Mouse (Mus musculus) neural tube, embryonic 15.5 days (tissue): ENCODE measurements around the gene Nktr. TPM values are rescaled to one million over a fixed set of nuclear protein-coding genes. Genes with fewer than 3 reads are reported as not detected.

ENCODE experiments used
- ATAC-seq: fragments of 200-750 bp; cut with Nextera tagmentation; 2 replicates; pipeline ENCODE4 v1.8.0; 2017; ENCODE audit warnings: mild to moderate bottlenecking, moderate TSS enrichment, moderate library complexity; ENCODE audit not compliant: low FRiP score
- H3K27ac ChIP-seq: fragments of 300-500 bp; sonication (generic); replicated peaks from 2 replicates; pipeline ENCODE4 v1.5.1; 2015; ENCODE audit warnings: mild to moderate bottlenecking, inconsistent platforms
- H3K27me3 ChIP-seq: fragments of 300-500 bp; sonication (generic); replicated peaks from 2 replicates; pipeline ENCODE4 v1.6.1; 2015; ENCODE audit warnings: inconsistent platforms
- H3K36me3 ChIP-seq: fragments of 300-500 bp; sonication (generic); 2 replicates; pipeline ENCODE4 v1.6.1; 2015; ENCODE audit warnings: inconsistent platforms
- H3K4me1 ChIP-seq: fragments of 300-500 bp; sonication (generic); 2 replicates; pipeline ENCODE4 v1.6.1; 2015; ENCODE audit warnings: inconsistent platforms
- H3K4me2 ChIP-seq: fragments of 300-500 bp; sonication (generic); 2 replicates; pipeline ENCODE4 v1.6.1; 2015; ENCODE audit warnings: inconsistent platforms, mild to moderate bottlenecking, moderate library complexity
- H3K4me3 ChIP-seq: fragments of 300-500 bp; sonication (generic); replicated peaks from 2 replicates; pipeline ENCODE4 v1.5.1; 2015; ENCODE audit warnings: mild to moderate bottlenecking, inconsistent platforms
- H3K9ac ChIP-seq: fragments of 300-500 bp; sonication (generic); replicated peaks from 2 replicates; pipeline ENCODE4 v1.6.1; 2015; ENCODE audit warnings: mild to moderate bottlenecking, inconsistent platforms
- H3K9me3 ChIP-seq: fragments of 300-500 bp; sonication (generic); replicated peaks from 2 replicates; pipeline ENCODE4 v1.6.1; 2016; ENCODE audit warnings: inconsistent platforms
- WGBS: fragments of 180-500 bp; shearing (Covaris S2); methylation state at CpG from one replicate; pipeline ENCODE4 v1.1.7; 2015; ENCODE audit warnings: mixed read lengths; 5-methylcytosine and 5-hydroxymethylcytosine counted together
- polyA plus RNA-seq: library from polyadenylated mRNA; unstranded; fragments of >200 nt; fragmentation: Nextera tagmentation; extraction: Ambion mirVana; gene quantifications from 2 replicates; pipeline ENCODE4 v1.2.1, GENCODE M21; 2015

Gene Nktr
- polyA plus RNA-seq, 1 experiment from 2014 or later = 52.8 TPM

- no peaks in the 10 kb centered on the region for H3K9me3 ChIP-seq
- ATAC-seq = no peak
- H3K27me3 ChIP-seq = no peaks in the 10 kb centered on the region
- H3K4me2 ChIP-seq = no peak overlapping the region
- H3K27ac ChIP-seq = no peak overlapping the region
- whole genome bisulfite sequencing = 84% methylated on average over 19 of the region's 19 CpGs
- H3K36me3 ChIP-seq = peaks cover 62% of the 10 kb centered on the region
- H3K9ac ChIP-seq = no peak overlapping the region
- H3K4me3 ChIP-seq = no peak overlapping the region
- peaks cover 38% of the 10 kb centered on the region for H3K4me1 ChIP-seq
Measured at GRCm38 (mm10) chr9:121763716-121764115, 44.7 kb downstream of the Nktr start.

GRCm38 (mm10) chr9:121765166-121765855 lies 46.3 kb downstream of the Nktr start:
- no peak overlapping the region for H3K27ac ChIP-seq
- peaks cover 65% of the 10 kb centered on the region for H3K36me3 ChIP-seq
- H3K9ac ChIP-seq = no peak overlapping the region
- H3K27me3 ChIP-seq = no peaks in the 10 kb centered on the region
- whole genome bisulfite sequencing = 83% methylated on average over 16 of the region's 16 CpGs
- no peak overlapping the region for H3K4me3 ChIP-seq
- H3K4me2 ChIP-seq = no peak overlapping the region
- no peak for ATAC-seq
- peaks cover 35% of the 10 kb centered on the region for H3K4me1 ChIP-seq
- no peaks in the 10 kb centered on the region for H3K9me3 ChIP-seq

- ATAC-seq = no peak
- H3K27me3 ChIP-seq = peaks cover 21% of the 10 kb centered on the region
- no peaks in the 10 kb centered on the region for H3K4me1 ChIP-seq
- no peaks in the 10 kb centered on the region for H3K9me3 ChIP-seq
- H3K4me2 ChIP-seq = no peak overlapping the region
- H3K27ac ChIP-seq = no peak overlapping the region
- H3K4me3 ChIP-seq = no peak overlapping the region
- no peak overlapping the region for H3K9ac ChIP-seq
- H3K36me3 ChIP-seq = peaks cover 16% of the 10 kb centered on the region
- WGBS = 82% methylated on average over 5 of the region's 5 CpGs
Measured at GRCm38 (mm10) chr9:121772412-121772811, 53.4 kb downstream of the Nktr start.

GRCm38 (mm10) chr9:121775951-121776350 lies 57.0 kb downstream of the Nktr start:
- Histone ChIP-seq H3K36me3 (no peaks in the 10 kb centered on the region), H3K4me1 (peaks cover 14% of the 10 kb centered on the region), H3K4me3 (no peak overlapping the region), H3K27me3 (peaks cover 47% of the 10 kb centered on the region), H3K9ac (no peak overlapping the region), H3K4me2 (no peak overlapping the region), H3K9me3 (no peaks in the 10 kb centered on the region), H3K27ac (no peak overlapping the region)
- ATAC-seq = no peak
- 80% methylated on average over 10 of the region's 10 CpGs for WGBS

DNA sequence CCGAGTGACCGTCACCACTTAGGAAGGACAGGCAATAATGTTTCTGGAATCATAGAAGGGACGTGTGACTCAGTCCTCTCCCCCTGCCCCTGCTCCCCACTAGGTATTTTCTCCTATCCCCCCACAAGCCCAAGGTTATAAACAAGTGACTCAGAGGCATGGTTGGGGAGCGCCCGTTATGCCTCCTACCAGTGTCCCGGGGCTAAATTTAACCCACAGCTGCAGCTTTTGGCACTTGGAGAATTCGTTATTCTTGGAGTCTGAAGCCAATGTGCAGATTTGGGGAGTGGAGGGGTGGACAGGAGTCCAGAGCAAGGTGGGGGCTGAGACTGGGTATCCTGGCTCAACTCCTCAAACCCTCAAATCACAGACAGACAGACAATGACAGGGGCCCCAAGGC lies 57.5 kb downstream of the Nktr start:
- H3K27me3 ChIP-seq = peaks cover 47% of the 10 kb centered on the region
- no peaks in the 10 kb centered on the region for H3K36me3 ChIP-seq
- 85% methylated on average over 7 of the region's 7 CpGs for WGBS
- no peak overlapping the region for H3K27ac ChIP-seq
- H3K9me3 ChIP-seq = no peaks in the 10 kb centered on the region
- H3K4me2 ChIP-seq = no peak overlapping the region
- no peak overlapping the region for H3K9ac ChIP-seq
- no peak for ATAC-seq
- peaks cover 14% of the 10 kb centered on the region for H3K4me1 ChIP-seq
- H3K4me3 ChIP-seq = no peak overlapping the region

- H3K4me3 ChIP-seq = peak within 1 kb of the TSS; percentile 35
- peak; percentile 72 for ATAC-seq
- H3K27me3 ChIP-seq = peaks cover 47% of the 10 kb centered on the region
- no peaks in the 10 kb centered on the region for H3K36me3 ChIP-seq
- peaks cover 14% of the 10 kb centered on the region for H3K4me1 ChIP-seq
- peak within 1 kb of the TSS; percentile 64 for H3K4me2 ChIP-seq
- 18% methylated on average over 29 of the region's 30 CpGs for WGBS
- 0 out of 2 replicates have a peak within 1 kb of the TSS, but pooled peaks have one; percentile 14 for H3K9ac ChIP-seq
- H3K27ac ChIP-seq = no peak within 1 kb of the TSS; the same call in 1 of the 2 replicates
- H3K9me3 ChIP-seq = no peaks in the 10 kb centered on the region
Measured at GRCm38 (mm10) chr9:121777484-121778065, 58.6 kb downstream of the Nktr start, which contains the start of gene Klhl40. TSS of gene Klhl40 (plus strand) at chr9:121777607.

DNA sequence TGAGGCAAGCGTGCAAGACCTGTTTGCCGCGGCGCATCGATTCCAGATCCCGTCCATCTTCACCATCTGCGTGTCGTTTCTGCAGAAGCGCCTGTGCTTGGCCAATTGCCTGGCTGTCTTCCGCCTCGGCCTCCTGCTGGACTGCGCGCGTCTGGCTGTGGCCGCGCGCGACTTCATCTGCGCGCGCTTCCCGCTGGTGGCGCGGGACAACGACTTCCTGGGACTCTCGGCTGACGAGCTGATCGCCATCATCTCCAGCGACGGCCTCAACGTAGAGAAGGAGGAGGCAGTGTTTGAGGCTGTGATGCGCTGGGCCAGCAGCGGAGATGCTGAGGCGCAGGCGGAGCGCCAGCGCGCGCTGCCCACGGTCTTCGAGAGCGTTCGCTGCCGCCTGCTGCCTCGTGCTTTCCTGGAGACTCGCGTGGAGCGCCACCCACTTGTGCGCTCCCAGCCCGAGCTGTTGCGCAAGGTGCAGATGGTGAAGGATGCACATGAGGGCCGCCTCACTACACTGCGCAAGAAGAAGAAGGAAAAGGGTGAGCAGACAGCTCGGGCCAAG lies 59.2 kb downstream of the Nktr start:
- Histone ChIP-seq H3K4me2 (peak overlapping the region; percentile 64), H3K9ac (0 out of 2 replicates have a peak overlapping the region, but pooled peaks have one; percentile 14), H3K4me1 (peaks cover 14% of the 10 kb centered on the region), H3K36me3 (no peaks in the 10 kb centered on the region), H3K9me3 (no peaks in the 10 kb centered on the region), H3K27me3 (peaks cover 47% of the 10 kb centered on the region), H3K27ac (no peak overlapping the region; the same call in 1 of the 2 replicates), H3K4me3 (peak overlapping the region; percentile 35)
- 10% methylated on average over 54 of the region's 54 CpGs for WGBS
- peak; percentile 69 for ATAC-seq

- H3K27ac ChIP-seq = no peak overlapping the region
- H3K36me3 ChIP-seq = no peaks in the 10 kb centered on the region
- H3K9ac ChIP-seq = no peak overlapping the region
- H3K4me2 ChIP-seq = no peak overlapping the region
- no peak for ATAC-seq
- H3K4me3 ChIP-seq = no peak overlapping the region
- no peaks in the 10 kb centered on the region for H3K9me3 ChIP-seq
- 91% methylated on average over 12 of the region's 12 CpGs for WGBS
- H3K4me1 ChIP-seq = no peaks in the 10 kb centered on the region
- H3K27me3 ChIP-seq = peaks cover 2% of the 10 kb centered on the region
Measured at GRCm38 (mm10) chr9:121784801-121785200, 65.8 kb downstream of the Nktr start.

DNA sequence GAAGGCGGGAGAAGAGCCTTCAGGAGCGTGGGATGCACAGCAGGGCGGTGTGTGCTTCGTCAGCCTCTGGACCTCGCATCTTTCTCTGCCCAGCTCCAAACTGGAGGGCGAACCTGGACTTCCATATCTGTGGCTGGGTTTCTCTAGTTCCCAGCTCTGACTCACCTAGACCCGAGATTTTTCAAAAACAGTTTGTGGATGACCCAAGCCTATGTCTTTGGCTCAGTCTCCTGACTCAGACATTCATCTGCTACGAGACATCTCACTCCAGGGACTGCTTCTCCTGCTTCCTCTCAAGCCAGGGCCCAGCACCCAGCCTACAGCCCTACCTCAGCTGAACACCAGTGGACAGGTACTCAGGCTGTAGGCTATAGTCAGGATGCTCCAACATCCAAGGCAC lies 66.3 kb downstream of the Nktr start:
- WGBS = 85% methylated on average over 8 of the region's 8 CpGs

DNA sequence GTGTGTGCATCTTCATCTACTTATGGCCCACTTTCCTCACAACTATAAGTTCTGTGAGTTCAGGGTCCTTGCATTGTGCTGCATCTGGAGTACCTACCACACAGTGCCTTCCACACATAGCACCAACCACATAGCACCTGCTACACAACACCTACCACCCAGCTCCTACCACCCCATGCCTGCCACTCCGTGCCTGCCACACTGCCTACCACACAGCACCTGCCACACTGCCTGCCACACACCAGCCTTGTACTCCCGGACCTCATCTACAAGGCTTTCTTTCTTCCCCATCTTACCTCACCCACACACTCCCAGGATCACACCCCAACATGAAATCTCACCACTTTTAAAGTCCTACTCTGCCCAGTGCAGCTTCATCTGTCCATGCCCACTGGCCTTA lies 67.4 kb downstream of the Nktr start:
- Histone ChIP-seq H3K9ac (no peak overlapping the region), H3K4me3 (no peak overlapping the region), H3K27ac (no peak overlapping the region), H3K9me3 (no peaks in the 10 kb centered on the region), H3K36me3 (no peaks in the 10 kb centered on the region), H3K27me3 (no peaks in the 10 kb centered on the region; the same call in 1 of the 2 replicates), H3K4me2 (no peak overlapping the region), H3K4me1 (no peaks in the 10 kb centered on the region)
- no peak for ATAC-seq
- WGBS = 88% methylated on average over 2 of the region's 2 CpGs

More for the DNA sequence above, 66.3 kb downstream of the Nktr start:
- no peaks in the 10 kb centered on the region; the same call in 1 of the 2 replicates for H3K27me3 ChIP-seq
- H3K4me1 ChIP-seq = no peaks in the 10 kb centered on the region
- H3K27ac ChIP-seq = no peak overlapping the region
- H3K36me3 ChIP-seq = no peaks in the 10 kb centered on the region
- no peak overlapping the region for H3K4me2 ChIP-seq
- ATAC-seq = no peak; the same call in 1 of the 2 replicates
- H3K9ac ChIP-seq = no peak overlapping the region
- H3K9me3 ChIP-seq = no peaks in the 10 kb centered on the region
- H3K4me3 ChIP-seq = no peak overlapping the region

DNA sequence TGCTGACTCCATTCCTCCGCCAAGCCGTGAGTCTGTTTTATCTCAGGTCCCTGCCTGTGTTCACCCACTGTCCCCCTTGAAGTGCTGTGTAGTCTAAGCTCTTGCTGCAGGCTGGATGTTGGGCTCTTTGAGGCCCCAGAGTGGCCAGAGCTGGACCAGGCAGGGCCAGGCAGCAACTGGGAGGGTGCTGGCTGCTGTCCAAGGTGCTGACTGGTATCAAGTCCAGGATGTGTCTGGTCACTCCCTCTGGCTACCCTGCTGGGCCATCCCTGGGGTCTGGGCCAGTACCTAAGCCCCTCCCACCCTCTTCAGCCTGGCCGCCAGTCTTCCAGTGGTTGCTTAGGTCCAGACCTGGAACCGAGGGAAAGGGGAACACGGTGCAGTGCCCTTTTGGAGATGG lies 72.2 kb downstream of the Nktr start:
- no peak overlapping the region for H3K4me2 ChIP-seq
- no peaks in the 10 kb centered on the region; the same call in 1 of the 2 replicates for H3K27me3 ChIP-seq
- no peak overlapping the region for H3K9ac ChIP-seq
- no peaks in the 10 kb centered on the region for H3K36me3 ChIP-seq
- ATAC-seq = no peak
- no peak overlapping the region for H3K4me3 ChIP-seq
- peaks cover 22% of the 10 kb centered on the region for H3K4me1 ChIP-seq
- no peak overlapping the region for H3K27ac ChIP-seq
- WGBS = 12% methylated on average over 5 of the region's 5 CpGs
- no peaks in the 10 kb centered on the region for H3K9me3 ChIP-seq
